Mouse (Mus musculus) forebrain, embryonic 13.5 days (tissue): ENCODE measurements at regions not wholly inside any gene's neighbourhood (a gene's known extent, or its start where the extent isn't known, plus 50 kb on each side); places are given as distances from the start of the nearest gene placed in this dataset.

Experiments
- ATAC-seq: fragments of 200-750 bp; cut with Nextera tagmentation; 2 replicates; pipeline ENCODE4 v1.8.0; 2017
- H3K27ac ChIP-seq: fragments of 300-500 bp; sonication (generic); 2 replicates; pipeline ENCODE4 v1.5.1; 2015; ENCODE audit warnings: inconsistent platforms, mild to moderate bottlenecking, moderate library complexity
- H3K27me3 ChIP-seq: fragments of 300-500 bp; sonication (generic); 2 replicates; pipeline ENCODE4 v1.6.1; 2015; ENCODE audit warnings: mild to moderate bottlenecking, inconsistent platforms
- H3K36me3 ChIP-seq: fragments of 300-500 bp; sonication (generic); 2 replicates; pipeline ENCODE4 v1.6.1; 2015; ENCODE audit warnings: mild to moderate bottlenecking, inconsistent platforms; ENCODE audit not compliant: poor library complexity, severe bottlenecking
- H3K4me1 ChIP-seq: fragments of 300-500 bp; sonication (generic); 2 replicates; pipeline ENCODE4 v1.6.1; 2015; ENCODE audit warnings: inconsistent platforms
- H3K4me2 ChIP-seq: fragments of 300-500 bp; sonication (generic); 2 replicates; pipeline ENCODE4 v1.6.1; 2015; ENCODE audit warnings: inconsistent platforms, mild to moderate bottlenecking, moderate library complexity
- H3K4me3 ChIP-seq: fragments of 300-500 bp; sonication (generic); 2 replicates; pipeline ENCODE4 v1.5.1; 2015; ENCODE audit warnings: mild to moderate bottlenecking, inconsistent platforms
- H3K9ac ChIP-seq: fragments of 300-500 bp; sonication (generic); 2 replicates; pipeline ENCODE4 v1.6.1; 2015; ENCODE audit warnings: mild to moderate bottlenecking, inconsistent platforms
- H3K9me3 ChIP-seq: fragments of 300-500 bp; sonication (generic); replicated peaks from 2 replicates; pipeline ENCODE4 v1.6.1; 2016; ENCODE audit warnings: inconsistent platforms
- WGBS: fragments of 180-500 bp; shearing (Covaris S2); methylation state at CpG from one replicate; pipeline ENCODE4 v1.1.7; 2015; 5-methylcytosine and 5-hydroxymethylcytosine counted together

GRCm38 (mm10) chr8:114072330-114072729 lies 61.0 kb upstream of the Nudt7 start:
- Histone ChIP-seq H3K27ac (no peak overlapping the region), H3K4me3 (no peak overlapping the region), H3K4me2 (no peak overlapping the region), H3K4me1 (no peaks in the 10 kb centered on the region), H3K36me3 (no peaks in the 10 kb centered on the region), H3K9me3 (no peaks in the 10 kb centered on the region), H3K27me3 (no peaks in the 10 kb centered on the region), H3K9ac (no peak overlapping the region)
- no peak for ATAC-seq
- WGBS = 85% methylated on average over 8 of the region's 8 CpGs

GRCm38 (mm10) chr8:114074122-114074521 lies 59.2 kb upstream of the Nudt7 start:
- no peak overlapping the region for H3K4me2 ChIP-seq
- H3K4me3 ChIP-seq = no peak overlapping the region
- ATAC-seq = no peak
- no peaks in the 10 kb centered on the region for H3K36me3 ChIP-seq
- no peak overlapping the region for H3K27ac ChIP-seq
- no peaks in the 10 kb centered on the region for H3K27me3 ChIP-seq
- no peaks in the 10 kb centered on the region for H3K4me1 ChIP-seq
- no peak overlapping the region for H3K9ac ChIP-seq
- 77% methylated on average over 2 of the region's 2 CpGs for WGBS
- H3K9me3 ChIP-seq = no peaks in the 10 kb centered on the region

GRCm38 (mm10) chr8:114076701-114077100 lies 56.7 kb upstream of the Nudt7 start:
- Histone ChIP-seq H3K9me3 (no peaks in the 10 kb centered on the region), H3K4me2 (no peak overlapping the region), H3K27me3 (no peaks in the 10 kb centered on the region), H3K27ac (no peak overlapping the region), H3K9ac (no peak overlapping the region), H3K36me3 (no peaks in the 10 kb centered on the region), H3K4me1 (peaks cover 6% of the 10 kb centered on the region; the same call in 1 of the 2 replicates), H3K4me3 (no peak overlapping the region)
- ATAC-seq = no peak; the same call in 1 of the 2 replicates
- 86% methylated on average over 5 of the region's 5 CpGs for WGBS

GRCm38 (mm10) chr8:114081049-114081756 lies 52.2 kb upstream of the Nudt7 start:
- no peak overlapping the region for H3K4me3 ChIP-seq
- H3K27me3 ChIP-seq = no peaks in the 10 kb centered on the region
- peaks cover 7% of the 10 kb centered on the region; the same call in 1 of the 2 replicates for H3K4me1 ChIP-seq
- H3K9me3 ChIP-seq = no peaks in the 10 kb centered on the region
- no peaks in the 10 kb centered on the region for H3K36me3 ChIP-seq
- H3K27ac ChIP-seq = no peak overlapping the region
- 3% methylated on average over 10 of the region's 10 CpGs for WGBS
- peak overlapping the region; percentile 6; the same call in 1 of the 2 replicates for H3K4me2 ChIP-seq
- no peak overlapping the region for H3K9ac ChIP-seq
- peak; percentile 85 for ATAC-seq

- peaks cover 7% of the 10 kb centered on the region; the same call in 1 of the 2 replicates for H3K4me1 ChIP-seq
- ATAC-seq = 0 out of 2 replicates have a peak, but pooled peaks have one; percentile 41
- no peaks in the 10 kb centered on the region for H3K27me3 ChIP-seq
- no peaks in the 10 kb centered on the region for H3K36me3 ChIP-seq
- no peaks in the 10 kb centered on the region for H3K9me3 ChIP-seq
- no peak overlapping the region for H3K27ac ChIP-seq
- no peak overlapping the region for H3K4me2 ChIP-seq
- no peak overlapping the region for H3K4me3 ChIP-seq
- H3K9ac ChIP-seq = no peak overlapping the region
- WGBS = 38% methylated on average over 3 of the region's 3 CpGs
Observed at GRCm38 (mm10) chr8:114081757-114082059, 51.6 kb upstream of the Nudt7 start.
